8 mouse cellular contexts compared by ENCODE assay signal in genomic region chr17:35185639-35186611, GRCm38 (mm10). TPM values are rescaled to one million over a fixed set of nuclear protein-coding genes. Genes with fewer than 3 reads are reported as not detected.
DNase-seq lines count a peak whose midpoint lies in the region; ATAC-seq lines count a peak whose summit lies in the region.

No protein-coding gene starts in this region.

- peak overlapping the region; percentile 53; the same call in 1 of the 2 replicates for H3K27ac ChIP-seq in forebrain, embryonic 11.5 days (ENCODE audit: low read depth, low read length)
- H3K27ac ChIP-seq in limb, embryonic 12.5 days: peak overlapping the region; percentile 87
- no peak overlapping the region for H3K27ac ChIP-seq in midbrain, embryonic 11.5 days (ENCODE audit: low read depth, low read length)

- H3K4me3 ChIP-seq in forebrain, embryonic 11.5 days (ENCODE audit: low read depth, low read length): peak overlapping the region; percentile 26
- H3K4me3 ChIP-seq in limb, embryonic 12.5 days (replicated peaks): peak overlapping the region; percentile 39
- H3K4me3 ChIP-seq in midbrain, embryonic 11.5 days (ENCODE audit: low read depth, low read length): peak overlapping the region; percentile 24

- ATAC-seq in CD4-positive, CD25-positive, alpha-beta regulatory T cell, adult 4 months: peak; percentile 50
- ATAC-seq in forebrain, embryonic 11.5 days (replicated peaks; ENCODE audit: low FRiP score): peak; percentile 46
- peak; percentile 42 to 54; a peak in 3 of 4 replicates for ATAC-seq in hematopoietic stem cell, adult 5-6 weeks (replicated peaks in 1 of 2; ENCODE audit: insufficient read depth in 1 of 2, low FRiP score in 2 of 2, low TSS enrichment in 1 of 2, low read depth in 1 of 2, poor library complexity in 2 of 2, severe bottlenecking in 2 of 2)
- ATAC-seq in limb, embryonic 12.5 days (ENCODE audit: insufficient number of reproducible peaks, insufficient read depth, low FRiP score, low TSS enrichment, low read depth): peak; percentile 34
- ATAC-seq in midbrain, embryonic 11.5 days (ENCODE audit: low FRiP score): 0 out of 2 replicates have a peak, but pooled peaks have one; percentile 48

- peak overlapping the region; percentile 42 for H3K4me2 ChIP-seq in forebrain, embryonic 11.5 days (ENCODE audit: low read depth, low read length, severe bottlenecking)
- peak overlapping the region; percentile 55 for H3K4me2 ChIP-seq in limb, embryonic 12.5 days
- peak overlapping the region; percentile 45 for H3K4me2 ChIP-seq in midbrain, embryonic 11.5 days

- H3K36me3 ChIP-seq in forebrain, embryonic 11.5 days (ENCODE audit: control insufficient read depth, insufficient read depth, low read length): no peaks in the 10 kb centered on the region
- H3K36me3 ChIP-seq in limb, embryonic 12.5 days: no peaks in the 10 kb centered on the region
- H3K36me3 ChIP-seq in midbrain, embryonic 11.5 days (ENCODE audit: control insufficient read depth, insufficient read depth, low read length): no peaks in the 10 kb centered on the region

- H3K4me1 ChIP-seq in forebrain, embryonic 11.5 days (replicated peaks; ENCODE audit: control insufficient read depth, insufficient read depth, low read length): peaks cover 3% of the 10 kb centered on the region; the same call in 1 of the 2 replicates
- 0 out of 2 replicates have a peak, but pooled peaks cover 8% of the 10 kb centered on the region for H3K4me1 ChIP-seq in limb, embryonic 12.5 days (replicated peaks)
- H3K4me1 ChIP-seq in midbrain, embryonic 11.5 days (ENCODE audit: control insufficient read depth, insufficient read depth, low read length): peaks cover 6% of the 10 kb centered on the region; the same call in 1 of the 2 replicates

- WGBS in forebrain, embryonic 11.5 days: 2% methylated on average over 18 of the region's 18 CpGs
- WGBS in limb, embryonic 12.5 days: 2% methylated on average over 18 of the region's 18 CpGs
- 4% methylated on average over 17 of the region's 18 CpGs for WGBS in midbrain, embryonic 11.5 days

- no peaks in the 10 kb centered on the region for H3K27me3 ChIP-seq in forebrain, embryonic 11.5 days (ENCODE audit: control insufficient read depth, insufficient read depth, low read length)
- no peaks in the 10 kb centered on the region for H3K27me3 ChIP-seq in limb, embryonic 12.5 days
- H3K27me3 ChIP-seq in midbrain, embryonic 11.5 days (ENCODE audit: control insufficient read depth, insufficient read depth, low read length): no peaks in the 10 kb centered on the region

- peak; percentile 93 for DNase-seq in ZHBTc4 (ENCODE audit: low read depth, low spot score)
- DNase-seq in forebrain, embryonic 11.5 days (ENCODE audit: low spot score): peak; percentile 79
- peak; percentile 97 for DNase-seq in midbrain, embryonic 11.5 days (ENCODE audit: low spot score, missing footprints)
- DNase-seq in testis, postnatal 10 days (ENCODE audit: low spot score): peak; percentile 93
- no peak for DNase-seq in layer of hippocampus, postnatal 36 days

- no peaks in the 10 kb centered on the region for H3K9me3 ChIP-seq in forebrain, embryonic 11.5 days (ENCODE audit: control insufficient read depth, low read length)
- no peaks in the 10 kb centered on the region for H3K9me3 ChIP-seq in limb, embryonic 12.5 days
- H3K9me3 ChIP-seq in midbrain, embryonic 11.5 days (ENCODE audit: control insufficient read depth, low read length): no peaks in the 10 kb centered on the region

- H3K9ac ChIP-seq in forebrain, embryonic 11.5 days (ENCODE audit: low read length): peak overlapping the region; percentile 50; the same call in 1 of the 2 replicates
- H3K9ac ChIP-seq in limb, embryonic 12.5 days (replicated peaks): peak overlapping the region; percentile 24; the same call in 1 of the 2 replicates
- H3K9ac ChIP-seq in midbrain, embryonic 11.5 days (ENCODE audit: low read length): peak overlapping the region; percentile 47

RNA-seq across cellular contexts. Expression of gene Lst1, which starts 2.3 kb away (rescaled TPM):
- 10 to 100 TPM in 1 of 2 experiments, 1 to 10 TPM in 1; 7.3 to 10.0 TPM for polyA plus RNA-seq in CD4-positive, CD25-positive, alpha-beta regulatory T cell, adult 4 months (2017; shearing (Covaris generic))
- polyA plus RNA-seq in forebrain, embryonic 11.5 days (2014; fragmentation: Nextera tagmentation; extraction: Ambion mirVana): 3.8 and 4.7 TPM in 2 replicates
- total RNA-seq in hematopoietic stem cell, adult 5-6 weeks (2017): 85.1 and 145 TPM in 2 replicates
- 5.6 and 6.0 TPM in 2 replicates for polyA plus RNA-seq in limb, embryonic 12.5 days (2016; fragmentation: Nextera tagmentation; extraction: Ambion mirVana)
- 7.8 and 10.2 TPM in 2 replicates for polyA plus RNA-seq in midbrain, embryonic 11.5 days (2014; fragmentation: Nextera tagmentation; extraction: Ambion mirVana)
- 1 to 10 TPM; 7.1 to 7.7 TPM for total RNA-seq in layer of hippocampus, postnatal 36 days (2021)

RNA-seq across cellular contexts. Expression of gene Ltb, which starts 8.3 kb away (rescaled TPM):
- polyA plus RNA-seq in CD4-positive, CD25-positive, alpha-beta regulatory T cell, adult 4 months (2017; shearing (Covaris generic)): 100 to 1,000 TPM; 154 to 344 TPM
- polyA plus RNA-seq in forebrain, embryonic 11.5 days (2014; fragmentation: Nextera tagmentation; extraction: Ambion mirVana): 0.17 and 0.41 TPM in 2 replicates
- total RNA-seq in hematopoietic stem cell, adult 5-6 weeks (2017): 31.4 and 64.0 TPM in 2 replicates
- 0.49 and 0.64 TPM in 2 replicates for polyA plus RNA-seq in limb, embryonic 12.5 days (2016; fragmentation: Nextera tagmentation; extraction: Ambion mirVana)
- 0.41 TPM in 1 of 2 replicates, not detected in the other for polyA plus RNA-seq in midbrain, embryonic 11.5 days (2014; fragmentation: Nextera tagmentation; extraction: Ambion mirVana)
- under 1 TPM in 1 of 2 experiments, not detected in 1; 0.30 TPM for total RNA-seq in layer of hippocampus, postnatal 36 days (2021)

RNA-seq across cellular contexts. Expression of gene Aif1, which starts 10.1 kb away (rescaled TPM):
- 1 to 10 TPM; 1.8 to 3.7 TPM for polyA plus RNA-seq in CD4-positive, CD25-positive, alpha-beta regulatory T cell, adult 4 months (2017; shearing (Covaris generic))
- polyA plus RNA-seq in forebrain, embryonic 11.5 days (2014; fragmentation: Nextera tagmentation; extraction: Ambion mirVana): 2.9 and 3.5 TPM in 2 replicates
- 1.8 TPM in 1 of 2 replicates, not detected in the other for total RNA-seq in hematopoietic stem cell, adult 5-6 weeks (2017)
- 4.7 and 4.9 TPM in 2 replicates for polyA plus RNA-seq in limb, embryonic 12.5 days (2016; fragmentation: Nextera tagmentation; extraction: Ambion mirVana)
- 7.8 and 8.4 TPM in 2 replicates for polyA plus RNA-seq in midbrain, embryonic 11.5 days (2014; fragmentation: Nextera tagmentation; extraction: Ambion mirVana)
- total RNA-seq in layer of hippocampus, postnatal 36 days (2021): 10 to 100 TPM; 10.1 to 10.9 TPM

RNA-seq across cellular contexts. Expression of gene Tnf, which starts 15.9 kb away (rescaled TPM):
- polyA plus RNA-seq in CD4-positive, CD25-positive, alpha-beta regulatory T cell, adult 4 months (2017; shearing (Covaris generic)): 10 to 100 TPM; 15.3 to 23.5 TPM
- polyA plus RNA-seq in forebrain, embryonic 11.5 days (2014; fragmentation: Nextera tagmentation; extraction: Ambion mirVana): not detected in 2 replicates
- total RNA-seq in hematopoietic stem cell, adult 5-6 weeks (2017): 22.3 and 44.4 TPM in 2 replicates
- polyA plus RNA-seq in limb, embryonic 12.5 days (2016; fragmentation: Nextera tagmentation; extraction: Ambion mirVana): not detected in 2 replicates
- 0.26 TPM in 1 of 2 replicates, not detected in the other for polyA plus RNA-seq in midbrain, embryonic 11.5 days (2014; fragmentation: Nextera tagmentation; extraction: Ambion mirVana)
- total RNA-seq in layer of hippocampus, postnatal 36 days (2021): not detected

RNA-seq across cellular contexts. Expression of gene Lta, which starts 19.2 kb away (rescaled TPM):
- polyA plus RNA-seq in CD4-positive, CD25-positive, alpha-beta regulatory T cell, adult 4 months (2017; shearing (Covaris generic)): 10 to 100 TPM; 82.7 to 99.0 TPM
- not detected in 2 replicates for polyA plus RNA-seq in forebrain, embryonic 11.5 days (2014; fragmentation: Nextera tagmentation; extraction: Ambion mirVana)
- total RNA-seq in hematopoietic stem cell, adult 5-6 weeks (2017): not detected in 2 replicates
- polyA plus RNA-seq in limb, embryonic 12.5 days (2016; fragmentation: Nextera tagmentation; extraction: Ambion mirVana): not detected in 2 replicates
- not detected in 2 replicates for polyA plus RNA-seq in midbrain, embryonic 11.5 days (2014; fragmentation: Nextera tagmentation; extraction: Ambion mirVana)
- total RNA-seq in layer of hippocampus, postnatal 36 days (2021): under 1 TPM; 0.28 to 0.42 TPM

Comparison
In these comparisons a context has a peak if more than half of its experiments do, and no peak if none do; other contexts are left out.
1. DNase-seq: peak in ZHBTc4 (single experiment), forebrain, embryonic 11.5 days (single experiment), midbrain, embryonic 11.5 days (single experiment) and testis, postnatal 10 days (single experiment); none in layer of hippocampus, postnatal 36 days (0 of 2).
2. RNA of gene Ltb, which starts 8.3 kb away (polyA plus RNA-seq): 154 to 344 TPM in CD4-positive, CD25-positive, alpha-beta regulatory T cell, adult 4 months; 0.49 to 0.64 TPM in limb, embryonic 12.5 days, 0.17 to 0.41 TPM in forebrain, embryonic 11.5 days and 0.41 TPM in midbrain, embryonic 11.5 days; every median in the first group is over 10 times any median in the second.
3. Peak in every context shown above with its lines, with median percentiles within 50 percentile points of each other: ATAC-seq, H3K4me2 ChIP-seq, H3K4me3 ChIP-seq and H3K9ac ChIP-seq.